Mouse (Mus musculus) neural tube, embryonic 10.5 days (tissue): ENCODE measurements at regions not wholly inside any gene's neighbourhood (a gene's known extent, or its start where the extent isn't known, plus 50 kb on each side); places are given as distances from the start of the nearest gene placed in this dataset.
A peak's percentile ranks its signal among the peaks of the same experiment; 100 is the strongest.

Source experiments
- DNase-seq: peaks from one replicate; pipeline ENCODE4 v3.0.0-alpha.2; 2017; ENCODE audit warnings: low spot score; ENCODE audit errors: extremely low spot score

GRCm38 (mm10) chr10:95622879-95623517, 50.3 kb downstream of the Anapc15-ps start:
- peak; percentile 46 for DNase-seq

GRCm38 (mm10) chr10:95620796-95621195, 52.5 kb downstream of the Anapc15-ps start:
- DNase-seq = no peak

- DNase-seq = no peak
Observed at GRCm38 (mm10) chr10:95619601-95620000, 53.6 kb downstream of the Anapc15-ps start.

GRCm38 (mm10) chr10:95618451-95619079, 54.6 kb upstream of the Nudt4 start:
- no peak for DNase-seq

GRCm38 (mm10) chr10:95616821-95617220, 52.9 kb upstream of the Nudt4 start:
- no peak for DNase-seq

GRCm38 (mm10) chr10:95615849-95616650, 52.1 kb upstream of the Nudt4 start:
- no peak for DNase-seq
